Mouse (Mus musculus) spleen, adult 2 months (tissue): ENCODE measurements around the gene Moap1.

Experiments
- CTCF ChIP-seq: fragments of 200-500 bp; IDR thresholded peaks from 2 replicates; pipeline ENCODE4 v1.5.1; 2011; ENCODE audit warnings: mild to moderate bottlenecking, inconsistent platforms; ENCODE audit not compliant: insufficient read depth, insufficient read length, insufficient replicate concordance; ENCODE audit errors: extremely low read depth
- POLR2A ChIP-seq: fragments of 200-500 bp; IDR thresholded peaks from 2 replicates; pipeline ENCODE4 v1.6.1; 2011; ENCODE audit warnings: low read depth, low read length, inconsistent platforms

- TF ChIP-seq POLR2A = no peak
- TF ChIP-seq CTCF = no peak
These were observed 41.7 kb downstream of the Moap1 start for GRCm38 (mm10) chr12:102701691-102702207.
